In the genomic region with DNA sequence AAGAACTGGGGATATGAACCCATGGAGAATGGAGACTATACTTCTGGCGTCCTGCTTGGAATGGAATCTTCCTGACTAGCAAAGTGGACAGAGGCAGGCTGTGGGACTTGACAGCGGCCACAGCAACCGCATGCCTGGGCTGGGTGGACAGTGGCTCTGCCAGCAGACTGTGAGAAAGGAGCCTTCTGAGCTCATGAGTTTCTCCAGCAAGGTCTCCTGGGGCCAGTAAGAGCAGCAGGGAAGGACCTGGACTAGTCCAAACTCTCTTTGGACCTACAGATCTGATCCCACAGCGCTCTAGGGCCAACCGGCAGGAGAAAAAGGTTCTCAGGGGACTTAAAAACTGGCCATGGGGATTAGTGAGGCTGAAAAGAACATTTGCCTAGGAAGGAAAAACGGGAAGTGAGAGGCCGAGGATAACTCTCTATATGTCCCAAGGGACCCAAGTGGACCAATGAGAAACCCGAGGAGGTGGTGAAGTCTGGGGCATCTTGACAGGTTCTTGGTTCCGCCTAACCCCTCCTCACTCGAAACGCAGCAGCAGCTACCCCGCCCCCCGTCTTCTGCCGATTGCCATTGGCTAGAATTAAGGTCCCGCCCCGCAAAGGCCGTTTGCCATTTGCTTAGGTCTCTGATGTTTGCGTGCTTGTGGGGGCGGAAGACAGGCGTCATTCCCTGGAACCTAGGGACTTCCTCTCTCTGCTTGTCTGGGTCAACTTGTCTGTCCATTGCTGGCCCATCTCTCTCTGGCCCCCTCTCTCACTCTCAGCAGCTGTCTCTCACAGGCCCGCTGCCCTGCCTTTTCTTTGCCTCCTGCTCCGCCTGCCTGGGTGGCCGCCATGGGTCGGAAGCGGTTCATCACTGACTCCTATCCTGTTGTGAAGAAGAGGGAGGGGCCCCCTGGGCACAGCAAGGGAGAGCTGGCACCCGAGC, we compare ENCODE assay signal across 8 mouse cellular contexts. TPM values are rescaled to one million over a fixed set of nuclear protein-coding genes. Genes with fewer than 3 reads are reported as not detected.
DNase-seq lines count a peak whose midpoint lies in the region; ATAC-seq and TF ChIP-seq lines count a peak whose summit lies in the region.

A gene (plus strand): TSS at position 647 of the 933 bp plus-strand sequence.

- DNase-seq in ES-CJ7 (ENCODE audit: low read depth, low spot score) = peak; percentile 89
- DNase-seq in cerebellum, adult 11 months = peak; percentile 97
- peak; percentile 96 for DNase-seq in forebrain, embryonic 14.5 days (ENCODE audit: low spot score)
- DNase-seq in heart, postnatal 14 days = peak; percentile 95 to 98
- DNase-seq in layer of hippocampus, adult 18-20 months (ENCODE audit: low spot score in 2 of 2) = peak; percentile 93 to 98
- peak; percentile 96 for DNase-seq in lung, adult 2 months
- DNase-seq in thymus, adult 18-20 months = peak; percentile 94 to 96

- H3K27ac ChIP-seq in forebrain, embryonic 14.5 days (ENCODE audit: low read depth, low read length) = peak within 1 kb of the TSS; percentile 52; the same call in 1 of the 2 replicates

- peak within 1 kb of the TSS; percentile 57 for H3K4me3 ChIP-seq in forebrain, embryonic 14.5 days (ENCODE audit: low read depth, low read length)
- H3K4me3 ChIP-seq in lung, adult 2 months (replicated peaks; ENCODE audit: extremely low read depth, low read depth, low read length) = peak within 1 kb of the TSS; percentile 79

- no peaks in the 10 kb centered on the region for H3K36me3 ChIP-seq in forebrain, embryonic 14.5 days (ENCODE audit: control insufficient read depth, insufficient read depth, low read length)

- no peaks in the 10 kb centered on the region for H3K9me3 ChIP-seq in forebrain, embryonic 14.5 days (replicated peaks; ENCODE audit: control insufficient read depth, low read length)

- 13% methylated on average over 26 of the region's 26 CpGs for WGBS in forebrain, embryonic 14.5 days
- 7% methylated on average over 26 of the region's 26 CpGs for WGBS in lung, adult 2 months

- intact Hi-C loops in heart, postnatal 14 days (cut with DNase I) = no loop called here

- peak within 1 kb of the TSS; percentile 75 for H3K4me2 ChIP-seq in forebrain, embryonic 14.5 days (ENCODE audit: low read length)

- TF ChIP-seq POLR2A in lung, adult 2 months (IDR thresholded peaks at IDR 0.05; ENCODE audit: borderline replicate concordance, extremely low read depth, low read depth, low read length) = peak; percentile 93; the same call in 1 of the 2 replicates

- TF ChIP-seq CTCF in lung, adult 2 months (IDR thresholded peaks at IDR 0.05; ENCODE audit: insufficient read depth, low read length) = no peak

- ATAC-seq in forebrain, embryonic 14.5 days = peak; percentile 96
- ATAC-seq in neutrophil, adult 5-6 weeks (ENCODE audit: extremely low read depth, insufficient number of reproducible peaks, low FRiP score, poor library complexity, severe bottlenecking) = peak; percentile 78

- no peaks in the 10 kb centered on the region; the same call in 1 of the 2 replicates for H3K27me3 ChIP-seq in forebrain, embryonic 14.5 days (replicated peaks; ENCODE audit: control insufficient read depth, insufficient read depth, low read length)

- H3K9ac ChIP-seq in forebrain, embryonic 14.5 days (ENCODE audit: low read length) = peak within 1 kb of the TSS; percentile 68

- H3K4me1 ChIP-seq in forebrain, embryonic 14.5 days (ENCODE audit: control insufficient read depth, insufficient read depth, low read length) = peaks cover 7% of the 10 kb centered on the region; the same call in 1 of the 2 replicates
- peaks cover 12% of the 10 kb centered on the region for H3K4me1 ChIP-seq in lung, adult 2 months (ENCODE audit: control insufficient read depth, insufficient read depth, low read length)

RNA-seq across cellular contexts. Expression of the gene that starts here (rescaled TPM):
- polyA plus RNA-seq in forebrain, embryonic 14.5 days (2014; fragmentation: Nextera tagmentation; extraction: Ambion mirVana) = 17.6 and 19.0 TPM in 2 replicates
- 10 to 100 TPM in 1 of 2 experiments, 1 to 10 TPM in 1; 9.5 to 10.8 TPM for total RNA-seq in heart, postnatal 14 days (2021)
- total RNA-seq in layer of hippocampus, adult 18-20 months (2021) = 10 to 100 TPM; 14.4 to 16.5 TPM
- polyA plus RNA-seq in lung, adult 2 months (2012; rRNA removed) = 110 and 112 TPM in 2 replicates
- 228 and 251 TPM in 2 replicates for total RNA-seq in neutrophil, adult 5-6 weeks (2017)

Comparison
In these comparisons a context has a peak if more than half of its experiments do, and no peak if none do; other contexts are left out.
1. Peak in every context shown above with its lines: DNase-seq, ATAC-seq, H3K4me3 ChIP-seq and H3K27ac ChIP-seq.
2. RNA of the gene that starts here (total RNA-seq): 228 to 251 TPM in neutrophil, adult 5-6 weeks; 14.4 to 16.5 TPM in layer of hippocampus, adult 18-20 months and 9.5 to 10.8 TPM in heart, postnatal 14 days; every median in the first group is over 10 times any median in the second.